Mouse (Mus musculus) CH12.LX (cell line): ENCODE results near the gene Itgb2.

ENCODE experiments used
- BHLHE40 ChIP-seq: IDR thresholded peaks from 2 replicates; pipeline ENCODE4 v1.6.1; 2011; ENCODE audit warnings: mild to moderate bottlenecking, low read depth, low read length, improper control_type of control experiment
- CTCF ChIP-seq, 2 experiments: IDR thresholded peaks in 1 of 2; conservative IDR thresholded peaks in 1 of 2; 2 replicates each; pipeline ENCODE4 v1.5.1; 2011 to 2012; ENCODE audit warnings: low read depth in 2 of 2, low read length in 2 of 2, improper control_type of control experiment in 1 of 2, inconsistent platforms in 1 of 2, mild to moderate bottlenecking in 1 of 2, moderate library complexity in 1 of 2
- ELF1 ChIP-seq: IDR thresholded peaks from 2 replicates; pipeline ENCODE4 v1.6.1; 2014; ENCODE audit warnings: low read depth, mild to moderate bottlenecking, inconsistent platforms, low read length, improper control_type of control experiment
- EP300 ChIP-seq: IDR thresholded peaks from 2 replicates; pipeline ENCODE4 v1.6.1; 2011; ENCODE audit warnings: low read length, improper control_type of control experiment
- HCFC1 ChIP-seq: IDR thresholded peaks from 2 replicates; pipeline ENCODE4 v1.6.1; 2012; ENCODE audit warnings: low read depth, mild to moderate bottlenecking, inconsistent platforms, low read length, improper control_type of control experiment
- JUND ChIP-seq: conservative IDR thresholded peaks from 2 replicates; pipeline ENCODE4 v1.6.1; 2011; ENCODE audit warnings: low read depth, low read length, improper control_type of control experiment
- MAZ ChIP-seq: IDR thresholded peaks from 2 replicates; pipeline ENCODE4 v1.6.1; 2012; ENCODE audit warnings: low read depth, mild to moderate bottlenecking, inconsistent platforms, low read length, improper control_type of control experiment, moderate library complexity
- MXI1 ChIP-seq: IDR thresholded peaks from 2 replicates; pipeline ENCODE4 v1.6.1; 2011; ENCODE audit warnings: mild to moderate bottlenecking, low read depth, low read length, improper control_type of control experiment
- NELFE ChIP-seq: IDR thresholded peaks from 2 replicates; pipeline ENCODE4 v1.6.1; 2011; ENCODE audit warnings: low read depth, low read length, improper control_type of control experiment
- POLR2A ChIP-seq: IDR thresholded peaks from 2 replicates; pipeline ENCODE4 v1.6.1; 2011; ENCODE audit warnings: low read depth, mild to moderate bottlenecking, improper control_type of control experiment, low read length
- POLR2AphosphoS2 ChIP-seq: IDR thresholded peaks from 2 replicates; pipeline ENCODE4 v1.6.1; 2011; ENCODE audit warnings: low read depth, low read length, improper control_type of control experiment
- TBP ChIP-seq: conservative IDR thresholded peaks from 2 replicates; pipeline ENCODE4 v1.6.1; 2011; ENCODE audit warnings: low read depth, low read length, improper control_type of control experiment
- USF1 ChIP-seq: IDR thresholded peaks from 2 replicates; pipeline ENCODE4 v1.6.1; 2014; ENCODE audit warnings: low read depth, mild to moderate bottlenecking, inconsistent platforms, low read length, improper control_type of control experiment

GRCm38 (mm10) chr10:77532020-77532413 lies 2.0 kb downstream of the Itgb2 start:
- no peak for TF ChIP-seq CTCF (conservative IDR thresholded peaks at IDR 0.05 in 1 of 2, IDR thresholded peaks at IDR 0.05 in 1 of 2; ENCODE audit: low read depth in 2 of 2, low read length in 2 of 2)
- no peak for TF ChIP-seq ELF1
- TF ChIP-seq NELFE: no peak
- TF ChIP-seq USF1: no peak
- TF ChIP-seq POLR2A: no peak
- no peak for TF ChIP-seq TBP
- TF ChIP-seq MXI1: no peak
- TF ChIP-seq EP300: no peak
- no peak for TF ChIP-seq JUND
- no peak for TF ChIP-seq MAZ
- TF ChIP-seq POLR2AphosphoS2: no peak
- TF ChIP-seq BHLHE40: no peak
- no peak for TF ChIP-seq HCFC1
